Mouse (Mus musculus) urinary bladder, postnatal 4 days (tissue): ENCODE results near the gene Rsph4a.
"Not testable (repeated sequence)": the region's sequence is repeated elsewhere in the genome, so short reads cannot be mapped to it uniquely, and the experiment has no call there.

Source experiments
- DNase-seq, 2 experiments: peaks; one replicate each; pipeline ENCODE4 v3.0.0; 2021 to 2022; ENCODE audit warnings: low spot score in 2 of 2

Rsph4a gene

DNA sequence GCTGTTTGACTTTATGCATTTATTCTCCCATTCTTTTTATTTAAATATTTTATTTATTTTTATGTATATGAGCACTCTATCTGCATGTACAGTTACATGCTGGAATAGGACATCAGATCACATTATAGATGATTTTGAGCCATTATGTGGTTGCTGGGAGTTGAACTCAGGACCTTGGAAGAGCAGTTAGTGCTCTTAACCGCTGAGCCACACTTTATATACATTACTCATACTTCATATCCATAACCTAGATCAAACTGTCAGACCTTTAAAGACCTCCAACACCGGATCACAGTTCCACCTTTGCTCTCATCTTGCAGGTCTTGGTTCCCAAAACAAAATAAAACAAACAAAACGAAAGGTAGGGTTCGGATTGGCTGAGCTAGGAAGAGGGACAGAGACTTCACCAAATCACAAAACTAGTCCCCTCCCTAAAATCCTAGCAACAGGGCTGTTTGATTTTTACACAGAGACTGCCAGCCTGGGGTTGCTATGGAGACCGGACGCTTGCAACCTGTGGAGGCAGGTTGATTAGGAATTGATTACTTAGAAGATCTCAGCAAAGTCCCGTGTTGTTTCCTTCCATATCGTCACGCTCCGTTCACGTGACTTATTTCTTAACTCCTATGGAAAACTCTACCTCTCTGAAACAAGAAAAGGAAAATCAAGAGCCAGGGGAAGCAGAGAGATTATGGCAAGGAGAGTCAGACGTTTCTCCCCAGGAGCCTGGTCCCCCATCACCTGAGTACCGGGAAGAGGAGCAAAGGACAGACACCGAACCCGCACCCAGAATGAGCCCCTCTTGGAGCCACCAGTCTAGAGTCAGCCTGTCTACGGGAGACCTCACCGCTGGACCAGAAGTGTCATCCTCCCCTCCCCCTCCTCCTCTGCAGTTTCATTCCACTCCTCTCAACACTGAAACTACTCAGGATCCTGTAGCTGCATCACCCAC, at the start of gene Rsph4a:
TSS of gene Rsph4a (plus strand) at position 582 of the 952 bp plus-strand sequence.
- DNase-seq: peak in 1 of 2 experiments; percentile 17

GRCm38 (mm10) chr10:33857421-33857820, 47.5 kb upstream of the Rsph4a start, which contains the start of gene Sult3a1:
TSS of gene Sult3a1 (plus strand) at chr10:33857721.
- DNase-seq: no peak

GRCm38 (mm10) chr10:33865994-33866393, 38.9 kb upstream of the Rsph4a start:
- DNase-seq: no peak

GRCm38 (mm10) chr10:33870441-33870840, 34.5 kb upstream of the Rsph4a start:
- no peak for DNase-seq

- DNase-seq: no peak
Measured at GRCm38 (mm10) chr10:33872672-33873398, 32.1 kb upstream of the Rsph4a start.

DNA sequence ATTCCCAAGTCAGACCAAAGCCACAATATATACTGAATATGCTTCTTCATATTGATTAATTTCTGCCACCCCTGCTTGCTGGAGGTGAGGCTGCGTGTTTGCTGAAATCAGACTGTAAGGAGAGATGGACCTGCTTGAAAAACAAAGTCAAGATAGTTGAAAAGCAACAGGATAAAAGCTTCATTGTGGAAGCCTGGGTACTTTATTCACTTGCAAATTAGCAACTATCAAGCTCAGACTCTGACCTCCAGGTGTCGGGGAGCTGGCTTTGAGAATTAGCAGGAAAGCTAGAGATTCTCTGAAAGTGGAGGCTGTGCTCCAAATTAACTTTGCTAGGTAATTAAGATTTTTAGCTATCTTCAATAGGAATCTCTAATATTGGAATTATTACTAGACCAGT, 22.5 kb upstream of the Rsph4a start:
- DNase-seq: not testable (repeated sequence)

DNA sequence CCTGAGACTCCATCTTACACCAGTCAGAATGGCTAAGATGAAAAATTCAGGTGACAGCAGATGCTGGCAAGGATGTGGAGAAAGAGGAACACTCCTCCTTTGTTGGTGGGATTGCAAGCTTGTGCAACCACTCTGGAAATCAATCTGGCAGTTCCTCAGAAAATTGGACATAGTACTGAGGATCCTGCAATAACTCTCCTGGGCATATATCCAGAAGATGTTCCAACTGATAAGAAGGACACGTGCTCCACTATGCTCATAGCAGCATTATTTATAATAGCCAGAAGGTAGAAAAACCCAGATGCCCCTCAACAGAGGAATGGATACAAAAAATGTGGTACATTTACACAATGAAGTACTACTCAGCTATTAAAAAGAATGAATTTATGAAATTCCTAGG, 3.4 kb upstream of the Rsph4a start:
- not testable (repeated sequence) for DNase-seq

- no peak for DNase-seq
Measured at GRCm38 (mm10) chr10:33905489-33905888, 578 bp downstream of the Rsph4a start.

- no peak for DNase-seq
Measured at GRCm38 (mm10) chr10:33940702-33941101, 35.8 kb downstream of the Rsph4a start.

DNA sequence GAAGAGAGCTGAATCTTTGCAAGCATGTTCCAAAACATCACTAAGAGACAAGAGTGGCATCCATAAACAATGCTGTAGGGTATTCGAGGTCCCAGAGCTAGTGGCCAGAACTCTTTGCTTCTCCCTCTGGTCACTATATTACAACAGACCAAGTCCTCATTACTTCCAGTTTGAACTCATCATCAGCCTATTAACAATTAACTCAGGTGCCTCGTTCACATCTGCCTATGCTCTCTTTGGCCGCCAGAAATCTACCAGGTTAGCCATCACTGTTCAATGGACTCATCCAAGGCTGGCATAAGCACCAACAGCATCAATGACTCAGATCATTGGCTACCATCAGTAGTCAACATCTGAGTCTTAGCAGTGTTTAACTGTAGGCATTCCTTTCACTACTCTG, 40.5 kb downstream of the Rsph4a start:
- DNase-seq: no peak

GRCm38 (mm10) chr10:33946336-33946735, 41.4 kb downstream of the Rsph4a start:
- no peak for DNase-seq

- peak; percentile 72 to 82 for DNase-seq
Measured at GRCm38 (mm10) chr10:33950803-33951583, 46.1 kb downstream of the Rsph4a start, which contains the start of gene Zup1. TSS of gene Zup1 (minus strand) at chr10:33951269.

GRCm38 (mm10) chr10:33952509-33952908, 47.6 kb downstream of the Rsph4a start:
- DNase-seq: no peak
